Comparison of ENCODE assay signal across 27 mouse cellular contexts in genomic region chr11:75525531-75526125, GRCm38 (mm10). TPM values are rescaled to one million over a fixed set of nuclear protein-coding genes. Genes with fewer than 3 reads are reported as not detected.
A peak's percentile ranks its signal among the peaks of the same experiment; 100 is the strongest.
DNase-seq lines count a peak whose midpoint lies in the region; ATAC-seq and TF ChIP-seq lines count a peak whose summit lies in the region.
"Had no signal": no experiment of that assay in that cellular context is flagged by ENCODE, and none has a peak within 500 bp of the region (broad histone marks: within the 10 kb centered on the region; RNA-seq: fewer than 3 reads in every experiment).

No protein-coding gene starts in this region.

- no peak for TF ChIP-seq CTCF in ES-Bruce4 (IDR thresholded peaks at IDR 0.05; ENCODE audit: low read depth, low read length)

- no peak for ATAC-seq in erythroid progenitor cell, adult 5-6 weeks (replicated peaks; ENCODE audit: low FRiP score, poor library complexity, severe bottlenecking)
- ATAC-seq in neural tube, embryonic 15.5 days (ENCODE audit: low FRiP score), result no peak
- ATAC-seq: forebrain, embryonic 13.5 days; intestine, postnatal 0 days; midbrain, embryonic 15.5 days had no signal

- TF ChIP-seq EP300 in ES-Bruce4 (IDR thresholded peaks at IDR 0.05; ENCODE audit: insufficient read depth, low read depth, low read length), result no peak

- WGBS in neural tube, embryonic 15.5 days, result 88% methylated on average over 15 of the region's 15 CpGs

- no peaks in the 10 kb centered on the region for H3K27me3 ChIP-seq in ES-Bruce4 (ENCODE audit: control insufficient read depth, insufficient read depth, low read length, poor library complexity, severe bottlenecking)
- H3K27me3 ChIP-seq in neural tube, embryonic 15.5 days (replicated peaks), result no peaks in the 10 kb centered on the region
- H3K27me3 ChIP-seq: embryonic facial prominence, embryonic 15.5 days; forebrain, embryonic 13.5 days; midbrain, embryonic 15.5 days had no signal

- no peaks in the 10 kb centered on the region for H3K36me3 ChIP-seq in ES-Bruce4 (ENCODE audit: control insufficient read depth, insufficient read depth, low read length, poor library complexity, severe bottlenecking)
- no peaks in the 10 kb centered on the region for H3K36me3 ChIP-seq in neural tube, embryonic 15.5 days
- H3K36me3 ChIP-seq: embryonic facial prominence, embryonic 10.5 days; embryonic facial prominence, embryonic 15.5 days; midbrain, embryonic 10.5 days; midbrain, embryonic 15.5 days had no signal

- no peak overlapping the region for H3K27ac ChIP-seq in ES-Bruce4 (ENCODE audit: insufficient read depth, low read length)
- H3K27ac ChIP-seq in neural tube, embryonic 15.5 days (replicated peaks), result no peak overlapping the region
- H3K27ac ChIP-seq: embryonic facial prominence, embryonic 10.5 days; embryonic facial prominence, embryonic 15.5 days; forebrain, embryonic 13.5 days; heart, embryonic 13.5 days; hindbrain, embryonic 14.5 days; liver, embryonic 14.5 days; midbrain, embryonic 10.5 days; midbrain, embryonic 15.5 days had no signal

- no peaks in the 10 kb centered on the region for H3K9me3 ChIP-seq in ES-Bruce4 (replicated peaks; ENCODE audit: control insufficient read depth, insufficient read depth, low read length, poor library complexity, severe bottlenecking)
- no peaks in the 10 kb centered on the region for H3K9me3 ChIP-seq in neural tube, embryonic 15.5 days (replicated peaks)
- H3K9me3 ChIP-seq: embryonic facial prominence, embryonic 10.5 days; embryonic facial prominence, embryonic 15.5 days; forebrain, embryonic 13.5 days; heart, embryonic 13.5 days; midbrain, embryonic 10.5 days; midbrain, embryonic 15.5 days had no signal

- H3K4me1 ChIP-seq in ES-Bruce4 (ENCODE audit: control insufficient read depth, insufficient read depth, low read length), result no peaks in the 10 kb centered on the region
- H3K4me1 ChIP-seq in neural tube, embryonic 15.5 days, result 0 out of 2 replicates have a peak, but pooled peaks cover 7% of the 10 kb centered on the region
- H3K4me1 ChIP-seq: embryonic facial prominence, embryonic 10.5 days; forebrain, embryonic 13.5 days; heart, embryonic 13.5 days; midbrain, embryonic 15.5 days had no signal

- no peak for TF ChIP-seq POLR2A in ES-Bruce4 (IDR thresholded peaks at IDR 0.05; ENCODE audit: insufficient read depth, low read length)

- H3K4me3 ChIP-seq in ES-Bruce4 (ENCODE audit: low read depth, low read length), result 0 out of 2 replicates have a peak overlapping the region, but pooled peaks have one; percentile 12
- H3K4me3 ChIP-seq in neural tube, embryonic 15.5 days (replicated peaks), result no peak overlapping the region
- H3K4me3 ChIP-seq: embryonic facial prominence, embryonic 10.5 days; embryonic facial prominence, embryonic 15.5 days; forebrain, embryonic 13.5 days; heart, embryonic 13.5 days; midbrain, embryonic 10.5 days; midbrain, embryonic 15.5 days had no signal

- no peak overlapping the region for H3K4me2 ChIP-seq in neural tube, embryonic 15.5 days
- H3K4me2 ChIP-seq: embryonic facial prominence, embryonic 15.5 days; forebrain, embryonic 13.5 days; heart, embryonic 13.5 days; hindbrain, embryonic 14.5 days; midbrain, embryonic 15.5 days had no signal

- peak; percentile 82 for DNase-seq in cerebellum, adult 11-12 months
- no peak for DNase-seq in cerebellum, postnatal 4 days (ENCODE audit: low spot score in 2 of 2)
- DNase-seq in cerebellum, adult 9-10 months, result peak; percentile 81
- peak; percentile 74 to 77 for DNase-seq in cerebellum, postnatal 36 days
- no peak for DNase-seq in urinary bladder, postnatal 36 days (ENCODE audit: low spot score in 2 of 2)
- DNase-seq: adrenal gland, postnatal 14 days; gastrocnemius, postnatal 25 days; heart, postnatal 10 days; kidney, postnatal 14 days; liver; lung, adult 2 months; lung, postnatal 14 days; right cerebral cortex, postnatal 4 days had no signal

- H3K9ac ChIP-seq in ES-Bruce4 (ENCODE audit: low read depth, poor library complexity, severe bottlenecking), result no peak overlapping the region
- no peak overlapping the region for H3K9ac ChIP-seq in neural tube, embryonic 15.5 days (replicated peaks)
- H3K9ac ChIP-seq: embryonic facial prominence, embryonic 15.5 days; forebrain, embryonic 13.5 days; heart, embryonic 13.5 days; hindbrain, embryonic 14.5 days; liver, embryonic 14.5 days; midbrain, embryonic 15.5 days had no signal

RNA-seq across cellular contexts. Expression of gene Slc43a2, which starts 5.9 kb away (rescaled TPM):
- 11.3 and 17.5 TPM in 2 replicates for polyA plus RNA-seq in ES-Bruce4 (2011; ENCODE audit: insufficient read depth, insufficient read length, low read depth, missing spikeins)
- 4.3 and 6.3 TPM in 2 replicates for total RNA-seq in erythroid progenitor cell, adult 5-6 weeks (2015; ENCODE audit: low replicate concordance)
- 4.5 and 8.2 TPM in 2 replicates for total RNA-seq in erythroid progenitor cell, adult 5-6 weeks (2017; ENCODE audit: low replicate concordance)
- 15.7 and 15.8 TPM in 2 replicates for polyA plus RNA-seq in neural tube, embryonic 15.5 days (2015; fragmentation: Nextera tagmentation; extraction: Ambion mirVana)

RNA-seq across cellular contexts. Expression of gene Scarf1, which starts 12.3 kb away (rescaled TPM):
- 0.76 and 1.0 TPM in 2 replicates for polyA plus RNA-seq in ES-Bruce4 (2011; ENCODE audit: insufficient read depth, insufficient read length, low read depth, missing spikeins)
- not detected in 2 replicates for total RNA-seq in erythroid progenitor cell, adult 5-6 weeks (2015; ENCODE audit: low replicate concordance)
- 0.15 TPM in 1 of 2 replicates, not detected in the other for total RNA-seq in erythroid progenitor cell, adult 5-6 weeks (2017; ENCODE audit: low replicate concordance)
- 3.9 and 4.7 TPM in 2 replicates for polyA plus RNA-seq in neural tube, embryonic 15.5 days (2015; fragmentation: Nextera tagmentation; extraction: Ambion mirVana)
- total RNA-seq: neutrophil, adult 5-6 weeks had no signal

RNA-seq across cellular contexts. Expression of gene Rilp, which starts 15.7 kb away (rescaled TPM):
- not detected in 2 replicates for polyA plus RNA-seq in ES-Bruce4 (2011; ENCODE audit: insufficient read depth, insufficient read length, low read depth, missing spikeins)
- not detected in 2 replicates for total RNA-seq in erythroid progenitor cell, adult 5-6 weeks (2015; ENCODE audit: low replicate concordance)
- total RNA-seq in erythroid progenitor cell, adult 5-6 weeks (2017; ENCODE audit: low replicate concordance), result 0.26 and 1.3 TPM in 2 replicates
- 2.8 and 3.1 TPM in 2 replicates for polyA plus RNA-seq in neural tube, embryonic 15.5 days (2015; fragmentation: Nextera tagmentation; extraction: Ambion mirVana)
- total RNA-seq: hematopoietic stem cell, adult 5-6 weeks; neutrophil, adult 5-6 weeks had no signal

RNA-seq across cellular contexts. Expression of gene Prpf8, which starts 39.0 kb away (rescaled TPM):
- polyA plus RNA-seq in ES-Bruce4 (2011; ENCODE audit: insufficient read depth, insufficient read length, low read depth, missing spikeins), result 210 and 212 TPM in 2 replicates
- 69.6 and 70.0 TPM in 2 replicates for total RNA-seq in erythroid progenitor cell, adult 5-6 weeks (2015; ENCODE audit: low replicate concordance)
- 53.6 and 56.5 TPM in 2 replicates for total RNA-seq in erythroid progenitor cell, adult 5-6 weeks (2017; ENCODE audit: low replicate concordance)
- 43.9 and 44.3 TPM in 2 replicates for polyA plus RNA-seq in neural tube, embryonic 15.5 days (2015; fragmentation: Nextera tagmentation; extraction: Ambion mirVana)

Comparison
In these comparisons a context has a peak if more than half of its experiments do, and no peak if none do; other contexts are left out.
1. DNase-seq: peak in cerebellum, adult 11-12 months (single experiment), cerebellum, adult 9-10 months (single experiment) and cerebellum, postnatal 36 days (2 of 2); none in cerebellum, postnatal 4 days (0 of 2) and urinary bladder, postnatal 36 days (0 of 2).